Mouse (Mus musculus) ES-Bruce4 (cell line): ENCODE results near the gene Fmnl2. TPM values are rescaled to one million over a fixed set of nuclear protein-coding genes. Genes with fewer than 3 reads are reported as not detected.
A peak's percentile ranks its signal among the peaks of the same experiment; 100 is the strongest.

Source experiments
- H3K27ac ChIP-seq: 2 replicates; pipeline ENCODE4 v1.5.1; 2012; ENCODE audit warnings: low read length, inconsistent platforms; ENCODE audit not compliant: insufficient read depth
- H3K27me3 ChIP-seq: 2 replicates; pipeline ENCODE4 v1.6.1; 2012; ENCODE audit warnings: mild to moderate bottlenecking, low read length, inconsistent platforms; ENCODE audit not compliant: control insufficient read depth, poor library complexity, insufficient read depth, severe bottlenecking
- H3K36me3 ChIP-seq: 2 replicates; pipeline ENCODE4 v1.6.1; 2012; ENCODE audit warnings: inconsistent platforms, mild to moderate bottlenecking, low read length, moderate library complexity; ENCODE audit not compliant: control insufficient read depth, poor library complexity, insufficient read depth, severe bottlenecking
- H3K4me1 ChIP-seq: one replicate; pipeline ENCODE4 v1.8.1; 2011; ENCODE audit warnings: low read length; ENCODE audit not compliant: control insufficient read depth, insufficient read depth
- H3K4me3 ChIP-seq: 2 replicates; pipeline ENCODE4 v1.5.1; 2011; ENCODE audit warnings: low read depth, mild to moderate bottlenecking, low read length
- H3K9ac ChIP-seq: 2 replicates; pipeline ENCODE4 v1.6.1; 2012; ENCODE audit warnings: low read depth, mild to moderate bottlenecking, inconsistent platforms; ENCODE audit not compliant: poor library complexity, severe bottlenecking
- H3K9me3 ChIP-seq: replicated peaks from 2 replicates; pipeline ENCODE4 v1.6.1; 2012; ENCODE audit warnings: mild to moderate bottlenecking, low read length, inconsistent platforms; ENCODE audit not compliant: control insufficient read depth, poor library complexity, insufficient read depth, severe bottlenecking
- CTCF ChIP-seq: IDR thresholded peaks from one replicate; pipeline ENCODE4 v1.8.1; 2011; ENCODE audit warnings: low read depth, low read length
- EP300 ChIP-seq: IDR thresholded peaks from 2 replicates; pipeline ENCODE4 v1.6.1; 2011; ENCODE audit warnings: low read depth, low read length; ENCODE audit not compliant: insufficient read depth
- POLR2A ChIP-seq: IDR thresholded peaks from one replicate; pipeline ENCODE4 v1.8.1; 2011; ENCODE audit warnings: low read length; ENCODE audit not compliant: insufficient read depth
- polyA plus RNA-seq: library from polyadenylated mRNA; stranded (reverse); fragments of >200 nt; gene quantifications from 2 replicates; pipeline ENCODE4 v1.2.4, GENCODE M21; 2011; ENCODE audit warnings: low read depth; ENCODE audit not compliant: missing spikeins, insufficient read depth, insufficient read length

The Fmnl2 gene
- polyA plus RNA-seq, 1 experiment, result 55.7 TPM

GRCm38 (mm10) chr2:53022982-53023381, 165.3 kb downstream of the Fmnl2 start:
- H3K27me3 ChIP-seq, result no peaks in the 10 kb centered on the region
- H3K27ac ChIP-seq, result no peak overlapping the region
- H3K9ac ChIP-seq, result no peak overlapping the region
- no peak overlapping the region for H3K4me3 ChIP-seq
- H3K4me1 ChIP-seq, result no peaks in the 10 kb centered on the region
- no peaks in the 10 kb centered on the region for H3K36me3 ChIP-seq
- TF ChIP-seq CTCF, result no peak
- TF ChIP-seq POLR2A, result no peak
- TF ChIP-seq EP300, result no peak
- H3K9me3 ChIP-seq, result no peaks in the 10 kb centered on the region

DNA sequence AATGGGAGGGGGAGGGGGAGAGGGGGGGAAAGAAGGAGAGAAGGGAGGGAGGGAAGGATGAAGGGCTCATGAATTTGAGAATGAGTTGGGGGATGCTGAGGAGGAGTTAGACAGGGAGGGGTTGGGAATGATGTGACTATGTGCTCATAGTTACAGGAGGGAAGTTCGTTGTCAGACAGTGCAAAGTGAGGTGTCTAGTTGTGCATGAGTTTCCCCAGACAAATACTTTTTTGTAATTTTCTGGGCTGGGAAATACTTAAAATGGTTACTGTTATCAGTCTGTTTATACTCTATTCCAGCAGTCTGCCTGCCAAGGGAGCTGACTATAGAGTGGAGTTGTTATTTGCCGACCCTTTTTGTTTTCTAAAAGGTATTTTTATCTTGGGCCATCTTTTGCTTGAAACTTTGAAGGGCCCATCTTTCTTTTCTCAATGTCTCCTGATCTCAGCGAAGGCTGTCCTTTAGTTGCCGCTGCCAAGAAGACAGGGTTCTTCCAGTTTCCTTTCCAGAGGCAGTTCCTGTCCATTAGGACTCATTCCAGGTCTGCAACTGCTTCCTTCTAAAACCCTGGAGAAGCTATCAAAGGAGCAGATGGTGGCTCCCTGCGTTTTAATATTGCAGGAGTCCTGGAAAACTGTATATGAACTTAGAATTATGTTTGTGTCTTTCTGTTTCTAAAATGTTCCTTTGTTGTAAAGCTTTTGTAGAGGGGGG, 168.6 kb downstream of the Fmnl2 start:
- no peak for TF ChIP-seq CTCF
- Histone ChIP-seq H3K9me3 (no peaks in the 10 kb centered on the region), H3K4me3 (no peak overlapping the region), H3K36me3 (no peaks in the 10 kb centered on the region), H3K4me1 (no peaks in the 10 kb centered on the region), H3K27ac (no peak overlapping the region), H3K9ac (no peak overlapping the region), H3K27me3 (no peaks in the 10 kb centered on the region)

- H3K27ac ChIP-seq, result peak overlapping the region; percentile 69
- TF ChIP-seq EP300 (no peak), CTCF (no peak), POLR2A (no peak)
- no peak overlapping the region for H3K4me3 ChIP-seq
- H3K27me3 ChIP-seq, result no peaks in the 10 kb centered on the region
- H3K9ac ChIP-seq, result no peak overlapping the region
- H3K4me1 ChIP-seq, result no peaks in the 10 kb centered on the region
- no peaks in the 10 kb centered on the region for H3K9me3 ChIP-seq
- no peaks in the 10 kb centered on the region for H3K36me3 ChIP-seq
Observed at GRCm38 (mm10) chr2:53028868-53029267, 171.2 kb downstream of the Fmnl2 start.

DNA sequence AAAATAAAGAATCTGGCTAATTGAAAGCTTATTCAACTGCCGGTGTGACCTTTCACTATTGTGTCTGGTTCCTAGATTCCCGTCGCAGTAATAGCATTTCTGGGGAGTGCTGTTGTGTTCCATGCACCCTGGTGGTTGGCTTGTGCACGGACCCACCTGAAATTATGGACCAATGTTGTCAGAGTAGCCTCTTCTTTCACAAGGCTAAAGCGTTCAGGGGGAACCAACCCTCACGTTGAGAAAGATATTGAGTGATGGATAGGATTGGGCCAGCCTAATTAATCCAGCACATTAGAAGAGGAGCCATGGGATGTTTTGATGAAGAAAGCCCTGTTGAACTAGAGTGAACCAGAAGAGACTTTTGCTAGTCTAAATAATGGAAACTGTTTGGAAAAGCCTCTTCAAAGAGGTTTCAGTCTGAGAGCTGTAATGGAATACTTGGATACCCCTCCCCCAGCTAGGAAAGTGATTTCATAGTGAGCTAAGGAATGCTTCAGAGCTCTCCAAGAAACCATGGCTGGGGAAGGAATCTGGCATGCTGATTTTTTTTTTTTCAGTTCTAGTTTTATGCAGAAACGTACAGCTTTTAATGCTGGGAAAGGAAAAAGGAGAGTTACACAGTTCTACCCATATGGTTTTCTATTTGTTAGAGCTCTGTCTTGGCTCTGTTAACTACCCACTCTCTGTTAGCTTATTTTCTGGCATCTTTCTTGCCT, 172.2 kb downstream of the Fmnl2 start:
- H3K4me1 ChIP-seq, result no peaks in the 10 kb centered on the region
- H3K9me3 ChIP-seq, result no peaks in the 10 kb centered on the region
- H3K36me3 ChIP-seq, result no peaks in the 10 kb centered on the region
- no peak for TF ChIP-seq CTCF
- no peak for TF ChIP-seq POLR2A
- no peak for TF ChIP-seq EP300
- H3K4me3 ChIP-seq, result no peak overlapping the region
- no peaks in the 10 kb centered on the region for H3K27me3 ChIP-seq
- no peak overlapping the region for H3K9ac ChIP-seq
- H3K27ac ChIP-seq, result no peak overlapping the region

DNA sequence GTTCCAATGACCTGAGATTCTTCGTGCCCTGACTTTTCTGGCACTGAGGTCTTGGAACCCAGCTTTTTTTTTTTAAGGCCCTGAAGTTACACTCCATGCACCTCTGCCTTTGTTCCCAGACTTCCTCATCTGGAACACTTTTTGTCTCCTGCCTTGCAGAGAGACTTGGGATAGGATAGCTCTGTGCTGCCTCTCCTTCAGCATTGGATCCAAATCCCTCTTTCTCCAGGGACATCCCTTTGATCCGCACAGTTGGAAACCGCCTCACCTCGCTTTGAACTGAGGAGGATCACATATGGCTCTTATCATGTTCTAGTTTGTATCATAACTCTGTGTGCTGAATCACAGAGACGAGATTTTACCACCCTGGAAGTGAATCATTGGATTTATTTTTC, 172.8 kb downstream of the Fmnl2 start:
- no peak overlapping the region for H3K9ac ChIP-seq
- H3K27me3 ChIP-seq, result no peaks in the 10 kb centered on the region
- H3K4me3 ChIP-seq, result no peak overlapping the region
- TF ChIP-seq CTCF, result no peak
- no peak for TF ChIP-seq POLR2A
- TF ChIP-seq EP300, result no peak
- H3K27ac ChIP-seq, result no peak overlapping the region
- H3K4me1 ChIP-seq, result no peaks in the 10 kb centered on the region
- no peaks in the 10 kb centered on the region for H3K36me3 ChIP-seq
- H3K9me3 ChIP-seq, result no peaks in the 10 kb centered on the region

- no peaks in the 10 kb centered on the region for H3K9me3 ChIP-seq
- no peak overlapping the region for H3K27ac ChIP-seq
- no peaks in the 10 kb centered on the region for H3K4me1 ChIP-seq
- H3K4me3 ChIP-seq, result no peak overlapping the region
- no peaks in the 10 kb centered on the region for H3K36me3 ChIP-seq
- no peak overlapping the region for H3K9ac ChIP-seq
- no peaks in the 10 kb centered on the region for H3K27me3 ChIP-seq
- TF ChIP-seq EP300 (no peak), CTCF (no peak), POLR2A (no peak)
Observed at GRCm38 (mm10) chr2:53038253-53038652, 180.6 kb downstream of the Fmnl2 start.
